ENCODE assay signal across 17 mouse cellular contexts in the genomic region with DNA sequence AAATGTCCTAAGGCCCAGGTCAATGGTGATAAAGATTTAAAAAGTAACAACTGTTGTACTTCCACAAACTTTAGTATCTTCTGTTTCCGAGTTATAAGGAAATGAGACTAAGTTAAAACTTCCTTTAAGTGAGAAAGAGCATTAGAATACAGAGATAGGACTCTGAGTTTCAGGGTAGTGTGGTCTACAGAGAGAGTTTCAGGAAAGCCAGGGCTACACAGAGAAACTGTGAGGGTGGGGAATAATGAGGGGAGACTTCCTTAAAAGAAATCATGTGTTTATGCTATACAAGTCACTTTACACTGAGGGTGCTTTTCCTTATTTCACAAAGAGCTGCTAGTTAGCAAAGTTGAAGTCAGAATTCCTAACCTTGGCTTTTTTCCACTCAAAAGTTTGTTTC. TPM values are rescaled to one million over a fixed set of nuclear protein-coding genes. Genes with fewer than 3 reads are reported as not detected.
DNase-seq lines count a peak whose midpoint lies in the region; ATAC-seq lines count a peak whose summit lies in the region.
"Had no signal": no experiment of that assay in that cellular context is flagged by ENCODE, and none has a peak within 500 bp of the region (broad histone marks: within the 10 kb centered on the region; RNA-seq: fewer than 3 reads in every experiment).

No protein-coding gene starts in this region.

- peak; percentile 36; the same call in 1 of the 2 replicates for ATAC-seq in common myeloid progenitor, adult 5-6 weeks (replicated peaks; ENCODE audit: low read depth, poor library complexity, severe bottlenecking)
- ATAC-seq in granulocyte monocyte progenitor cell, adult 5-6 weeks (replicated peaks; ENCODE audit: poor library complexity, severe bottlenecking) = peak; percentile 58
- ATAC-seq in megakaryocyte progenitor cell, adult 5-6 weeks (replicated peaks; ENCODE audit: poor library complexity) = peak; percentile 50; the same call in 1 of the 2 replicates
- no peak for ATAC-seq in inflammation-experienced regulatory T-cells, adult 6 months
- ATAC-seq: forebrain, embryonic 14.5 days; forebrain, embryonic 16.5 days had no signal

- DNase-seq in layer of hippocampus, postnatal 10 days (ENCODE audit: low spot score in 2 of 2) = no peak
- DNase-seq: adrenal gland, adult 2 months; adrenal gland, postnatal 10 days; adrenal gland, postnatal 25 days; cerebellum, adult 11 months; cerebellum, adult 18-20 months; cerebellum, adult 8-10 months; cerebellum, adult 9-11 months; cerebellum, postnatal 14 days; cerebellum, postnatal 36 days; embryo, embryonic 11 days had no signal

RNA-seq across cellular contexts. Expression of gene Ankrd42, which starts 16.4 kb away (rescaled TPM):
- 0.09 and 1.3 TPM in 2 replicates for total RNA-seq in common myeloid progenitor, adult 5-6 weeks (2017)
- not detected in 2 replicates for total RNA-seq in granulocyte monocyte progenitor cell, adult 5-6 weeks (2014; fragmentation: Nextera tagmentation)
- 0.65 TPM in 1 of 2 replicates, not detected in the other for total RNA-seq in granulocyte monocyte progenitor cell, adult 5-6 weeks (2017)
- 0.07 TPM in 1 of 2 replicates, not detected in the other for total RNA-seq in megakaryocyte progenitor cell, adult 5-6 weeks (2015)
- 0.20 TPM in 1 of 2 replicates, not detected in the other for total RNA-seq in megakaryocyte progenitor cell, adult 5-6 weeks (2017)
- 10 to 100 TPM; 26.4 to 26.6 TPM for total RNA-seq in layer of hippocampus, postnatal 10 days (2021)
- not detected for polyA plus RNA-seq in inflammation-experienced regulatory T-cells, adult 6 months (2017; shearing (Covaris generic))

RNA-seq across cellular contexts. Expression of gene Pcf11, which starts 16.4 kb away (rescaled TPM):
- total RNA-seq in common myeloid progenitor, adult 5-6 weeks (2017) = 97.9 and 112 TPM in 2 replicates
- 36.0 and 69.1 TPM in 2 replicates for total RNA-seq in granulocyte monocyte progenitor cell, adult 5-6 weeks (2014; fragmentation: Nextera tagmentation)
- total RNA-seq in granulocyte monocyte progenitor cell, adult 5-6 weeks (2017) = 63.5 and 68.6 TPM in 2 replicates
- 89.8 and 91.8 TPM in 2 replicates for total RNA-seq in megakaryocyte progenitor cell, adult 5-6 weeks (2015)
- 59.3 and 71.4 TPM in 2 replicates for total RNA-seq in megakaryocyte progenitor cell, adult 5-6 weeks (2017)
- total RNA-seq in layer of hippocampus, postnatal 10 days (2021) = 10 to 100 TPM; 41.8 to 45.5 TPM
- polyA plus RNA-seq in inflammation-experienced regulatory T-cells, adult 6 months (2017; shearing (Covaris generic)) = 10 to 100 TPM; 27.2 to 49.8 (median 36.4) TPM

Comparison
In these comparisons a context has a peak if more than half of its experiments do, and no peak if none do; other contexts are left out.
1. RNA of gene Ankrd42, which starts 16.4 kb away (total RNA-seq): 26.4 to 26.6 TPM in layer of hippocampus, postnatal 10 days; 0.09 to 1.3 TPM in common myeloid progenitor, adult 5-6 weeks, 0.07 to 0.20 TPM in megakaryocyte progenitor cell, adult 5-6 weeks and 0.65 TPM in granulocyte monocyte progenitor cell, adult 5-6 weeks; every median in the first group is over 10 times any median in the second.